Mouse (Mus musculus) bone marrow macrophage, adult 2 months (primary cell): ENCODE measurements around the gene Fbxo28.

Experiments used
- CTCF ChIP-seq: IDR thresholded peaks from 2 replicates; pipeline ENCODE4 v1.5.1; 2012; ENCODE audit warnings: low read depth, mild to moderate bottlenecking, low read length, moderate library complexity
- POLR2A ChIP-seq: IDR thresholded peaks from 2 replicates; pipeline ENCODE4 v1.6.1; 2012; ENCODE audit warnings: mild to moderate bottlenecking, low read depth, low read length, borderline replicate concordance

GRCm38 (mm10) chr1:182362703-182363102 lies 21.3 kb upstream of the Fbxo28 start:
- no peak for TF ChIP-seq POLR2A
- no peak for TF ChIP-seq CTCF
